Mouse (Mus musculus) E14TG2a.4 (cell line): ENCODE measurements around the gene Arl13a.

Experiments used
- CTCF ChIP-seq: conservative IDR thresholded peaks from 2 replicates; pipeline ENCODE4 v1.5.1; 2014; ENCODE audit warnings: low read length
- NANOG ChIP-seq: IDR thresholded peaks from 2 replicates; pipeline ENCODE4 v1.6.1; 2014; ENCODE audit warnings: borderline replicate concordance, low read length, mixed read lengths
- POU5F1 ChIP-seq: IDR thresholded peaks from 2 replicates; pipeline ENCODE4 v1.6.1; 2014; ENCODE audit warnings: low read length, borderline replicate concordance

- TF ChIP-seq CTCF (no peak), POU5F1 (no peak), NANOG (no peak)
Measured at GRCm38 (mm10) chrX:134233048-134233447, 45.7 kb downstream of the Arl13a start.
